Mouse (Mus musculus) kidney, postnatal 0 days (tissue): ENCODE measurements around the gene Lrch3. TPM values are rescaled to one million over a fixed set of nuclear protein-coding genes. Genes with fewer than 3 reads are reported as not detected.
"Not testable (repeated sequence)": the region's sequence is repeated elsewhere in the genome, so short reads cannot be mapped to it uniquely, and the experiment has no call there.

Experiments used
- ATAC-seq: fragments of 200-750 bp; cut with Nextera tagmentation; replicated peaks from 2 replicates; pipeline ENCODE4 v1.8.0; 2017; ENCODE audit warnings: low read depth, moderate number of reproducible peaks, moderate TSS enrichment, moderate library complexity; ENCODE audit not compliant: low FRiP score
- DNase-seq: peaks from one replicate; pipeline ENCODE4 v3.0.0-alpha.2; 2016; ENCODE audit warnings: low spot score
- H3K27ac ChIP-seq: fragments of 300-500 bp; sonication (generic); 2 replicates; pipeline ENCODE4 v1.5.1; 2014; ENCODE audit warnings: mild to moderate bottlenecking
- H3K27me3 ChIP-seq: fragments of 300-500 bp; sonication (generic); 2 replicates; pipeline ENCODE4 v1.6.1; 2014; ENCODE audit warnings: low read length, mixed read lengths; ENCODE audit not compliant: insufficient read depth
- H3K36me3 ChIP-seq: fragments of 300-500 bp; sonication (generic); 2 replicates; pipeline ENCODE4 v1.6.1; 2014; ENCODE audit warnings: low read length, mixed read lengths; ENCODE audit not compliant: insufficient read depth
- H3K4me1 ChIP-seq: fragments of 300-500 bp; sonication (generic); replicated peaks from 2 replicates; pipeline ENCODE4 v1.6.1; 2014; ENCODE audit warnings: antibody characterized with exemption, low read length, mixed read lengths; ENCODE audit not compliant: insufficient read depth
- H3K4me2 ChIP-seq: fragments of 300-500 bp; sonication (generic); 2 replicates; pipeline ENCODE4 v1.6.1; 2014; ENCODE audit warnings: mild to moderate bottlenecking, low read length, moderate library complexity, mixed read lengths
- H3K4me3 ChIP-seq: fragments of 300-500 bp; sonication (generic); replicated peaks from 2 replicates; pipeline ENCODE4 v1.5.1; 2014; ENCODE audit warnings: low read depth, low read length
- H3K9ac ChIP-seq: fragments of 300-500 bp; sonication (generic); 2 replicates; pipeline ENCODE4 v1.6.1; 2014; ENCODE audit warnings: low read depth, low read length
- H3K9me3 ChIP-seq: fragments of 300-500 bp; sonication (generic); replicated peaks from 2 replicates; pipeline ENCODE4 v1.6.1; 2016; ENCODE audit warnings: low read length, inconsistent platforms, mixed read lengths
- CTCF ChIP-seq: IDR thresholded peaks from 2 replicates; pipeline ENCODE4 v1.5.1; 2016; ENCODE audit warnings: antibody characterized with exemption, low read depth, mild to moderate bottlenecking, moderate library complexity
- WGBS: fragments of 180-500 bp; shearing (Covaris S2); extraction: QIAGEN DNeasy Blood & Tissue Kit; methylation state at CpG from one replicate; pipeline ENCODE4 v1.1.7; 2014; 5-methylcytosine and 5-hydroxymethylcytosine counted together
- polyA plus RNA-seq: library from polyadenylated mRNA; unstranded; fragments of >200 nt; fragmentation: Nextera tagmentation; extraction: Ambion mirVana; gene quantifications from 2 replicates; pipeline ENCODE4 v1.2.1, GENCODE M21; 2015

Gene Lrch3
- polyA plus RNA-seq, 1 experiment from 2014 or later, result 14.1 TPM

DNA sequence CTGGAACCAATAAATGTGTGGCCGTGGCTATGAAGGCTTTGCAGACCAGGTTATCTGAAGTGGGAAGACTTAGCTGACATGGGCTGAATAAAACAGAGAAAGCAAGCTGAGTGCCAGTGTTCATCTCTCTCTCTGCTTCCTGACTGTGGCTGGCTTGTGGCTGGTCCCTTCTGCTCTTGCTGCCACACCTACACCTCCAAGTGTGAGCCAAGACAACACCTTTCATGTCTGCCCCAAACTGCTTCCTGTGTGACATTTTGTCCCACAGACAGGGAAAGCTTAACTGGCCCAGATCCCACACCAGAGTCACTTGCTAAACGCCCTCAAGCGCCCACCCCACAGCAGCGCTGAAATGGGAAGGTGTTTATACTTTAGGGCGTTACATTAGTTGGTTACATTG, 139.2 kb downstream of the Lrch3 start:
- no peaks in the 10 kb centered on the region; the same call in 1 of the 2 replicates for H3K4me1 ChIP-seq
- no peaks in the 10 kb centered on the region for H3K9me3 ChIP-seq
- H3K4me2 ChIP-seq, result no peak overlapping the region
- WGBS, result 79% methylated on average over 5 of the region's 5 CpGs
- H3K27ac ChIP-seq, result no peak overlapping the region
- peaks cover 2% of the 10 kb centered on the region; the same call in 1 of the 2 replicates for H3K36me3 ChIP-seq
- DNase-seq (no peak), ATAC-seq (no peak)
- no peak overlapping the region for H3K9ac ChIP-seq
- no peaks in the 10 kb centered on the region for H3K27me3 ChIP-seq
- H3K4me3 ChIP-seq, result no peak overlapping the region
- no peak for TF ChIP-seq CTCF

DNA sequence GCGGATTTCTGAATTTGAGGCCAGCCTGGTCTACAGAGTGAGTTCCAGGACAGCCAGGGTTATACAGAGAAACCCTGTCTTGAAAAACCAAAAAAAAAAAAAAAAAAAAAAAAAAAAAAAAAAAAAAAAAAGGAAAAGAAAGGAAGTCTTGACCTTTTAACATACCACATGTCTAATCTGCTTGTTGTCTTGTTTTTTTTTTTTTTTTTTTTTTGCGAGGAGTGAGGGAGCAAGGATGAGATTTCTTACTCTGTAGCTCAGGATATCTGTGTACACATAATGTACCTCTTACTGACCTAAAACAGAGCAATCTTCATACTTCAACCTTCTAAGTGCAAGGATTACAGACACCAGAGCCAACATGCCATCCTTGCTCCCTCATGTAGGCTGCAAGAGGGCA, 141.0 kb downstream of the Lrch3 start:
- not testable (repeated sequence) for H3K4me3 ChIP-seq, ATAC-seq, DNase-seq, H3K4me1 ChIP-seq, H3K9me3 ChIP-seq, H3K27ac ChIP-seq, H3K4me2 ChIP-seq, H3K27me3 ChIP-seq, H3K9ac ChIP-seq
- 75% methylated on average over 2 of the region's 2 CpGs for WGBS
- H3K36me3 ChIP-seq, result peaks cover 19% of the 10 kb centered on the region

DNA sequence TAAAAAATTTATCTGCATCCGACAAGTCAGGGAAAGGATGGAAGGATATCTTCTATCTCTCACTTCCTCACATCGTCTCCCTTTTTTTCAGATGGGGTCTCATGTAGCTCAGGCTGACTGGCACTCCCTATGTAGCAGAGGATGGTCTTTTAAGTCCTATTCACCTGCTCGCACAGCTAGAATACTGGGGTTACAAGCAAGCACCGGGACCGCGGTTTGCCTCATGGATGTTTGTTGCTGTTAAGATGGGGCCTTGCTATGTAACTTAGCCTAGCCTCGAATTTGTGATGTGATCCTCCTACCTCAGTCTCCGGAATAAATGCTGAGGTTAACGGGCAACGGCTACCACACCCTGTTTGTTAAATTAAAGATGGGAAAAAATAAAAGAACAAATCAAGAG, 141.8 kb downstream of the Lrch3 start:
- TF ChIP-seq CTCF, result no peak
- DNase-seq, result no peak
- Histone ChIP-seq H3K4me2 (peak overlapping the region; percentile 50), H3K9me3 (no peaks in the 10 kb centered on the region), H3K9ac (0 out of 2 replicates have a peak overlapping the region, but pooled peaks have one; percentile 25), H3K4me3 (peak overlapping the region; percentile 75; the same call in 1 of the 2 replicates), H3K27me3 (no peaks in the 10 kb centered on the region), H3K36me3 (peaks cover 24% of the 10 kb centered on the region), H3K27ac (no peak overlapping the region), H3K4me1 (no peaks in the 10 kb centered on the region; the same call in none of the 2 replicates)
- peak; percentile 16; the same call in 1 of the 2 replicates for ATAC-seq
- 17% methylated on average over 10 of the region's 10 CpGs for WGBS

DNA sequence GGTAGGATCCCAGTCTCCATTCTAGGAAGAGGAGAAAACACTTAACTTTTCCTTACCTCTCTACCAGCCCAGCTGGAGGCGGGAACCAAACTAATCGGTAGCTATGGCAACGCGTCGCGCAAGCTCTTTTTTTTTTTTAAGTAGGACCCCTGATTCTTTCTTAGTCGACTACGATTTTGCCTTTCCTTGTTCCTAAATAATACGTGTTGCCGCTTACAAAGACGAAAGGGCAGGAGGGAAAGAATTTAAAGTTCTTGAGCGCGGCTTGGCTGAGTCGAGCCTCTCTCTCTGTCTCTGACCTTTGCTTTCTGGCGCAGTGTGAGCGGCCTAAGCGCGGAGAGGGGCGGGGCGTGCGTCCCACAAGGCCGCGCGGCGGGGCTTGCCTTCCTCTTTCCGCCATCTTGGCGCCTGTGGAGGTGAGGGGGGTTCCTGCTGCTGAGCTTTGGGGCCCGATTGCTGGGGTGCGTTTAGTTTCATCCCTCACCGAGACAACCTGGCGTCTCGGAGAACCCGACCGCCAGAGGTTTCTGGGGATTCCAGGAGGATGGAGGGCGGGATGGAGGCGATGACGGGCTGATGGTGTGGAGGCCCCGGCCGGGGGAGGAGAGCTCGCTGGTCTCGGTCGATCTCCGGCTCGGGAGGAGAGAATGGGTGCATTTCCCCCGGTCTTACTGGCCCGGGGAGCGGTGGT, 142.3 kb downstream of the Lrch3 start, which contains the start of the genes Iqcg and Rpl35a:
Iqcg (minus strand) TSS at position 124 of the 691 bp plus-strand sequence.
Rpl35a (plus strand) TSS at position 359 of the 691 bp plus-strand sequence.
- Histone ChIP-seq H3K4me1 (no peaks in the 10 kb centered on the region; the same call in none of the 2 replicates), H3K4me3 (peak within 1 kb of the TSS; percentile 75), H3K9me3 (no peaks in the 10 kb centered on the region), H3K27me3 (no peaks in the 10 kb centered on the region), H3K9ac (peak within 1 kb of the TSS; percentile 83), H3K27ac (peak within 1 kb of the TSS; percentile 77), H3K4me2 (peak within 1 kb of the TSS; percentile 65), H3K36me3 (peaks cover 24% of the 10 kb centered on the region)
- ATAC-seq (peak; percentile 85), DNase-seq (peak; percentile 97)
- TF ChIP-seq CTCF, result no peak
- 1% methylated on average over 47 of the region's 47 CpGs for WGBS

DNA sequence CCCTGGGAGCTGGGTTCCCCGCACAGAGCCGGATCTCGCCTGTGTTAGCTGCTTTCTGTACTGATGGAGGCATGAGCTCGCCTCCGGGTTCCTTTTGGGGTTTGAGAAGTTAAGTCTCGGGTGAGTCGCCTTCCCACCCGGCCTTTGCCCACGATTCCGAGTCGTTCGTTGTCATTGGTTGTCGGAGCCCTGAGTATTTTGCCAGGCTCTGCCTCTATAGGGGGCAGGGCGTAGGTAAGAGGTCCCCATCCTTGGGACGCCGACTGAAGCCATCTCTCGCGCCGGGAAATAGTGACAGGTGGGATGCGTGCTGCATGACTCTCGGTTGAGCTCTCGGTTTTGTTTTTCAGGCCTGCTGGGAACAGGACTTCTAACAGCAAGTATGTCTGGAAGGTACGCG, 142.9 kb downstream of the Lrch3 start:
- Histone ChIP-seq H3K9me3 (no peaks in the 10 kb centered on the region), H3K4me3 (peak overlapping the region; percentile 75), H3K36me3 (peaks cover 24% of the 10 kb centered on the region), H3K27ac (peak overlapping the region; percentile 77), H3K27me3 (no peaks in the 10 kb centered on the region), H3K9ac (peak overlapping the region; percentile 83), H3K4me1 (no peaks in the 10 kb centered on the region; the same call in none of the 2 replicates), H3K4me2 (peak overlapping the region; percentile 65)
- ATAC-seq (peak; percentile 35; the same call in 1 of the 2 replicates), DNase-seq (peak; percentile 55)
- under 1% methylated on average over 24 of the region's 24 CpGs for WGBS
- no peak for TF ChIP-seq CTCF

DNA sequence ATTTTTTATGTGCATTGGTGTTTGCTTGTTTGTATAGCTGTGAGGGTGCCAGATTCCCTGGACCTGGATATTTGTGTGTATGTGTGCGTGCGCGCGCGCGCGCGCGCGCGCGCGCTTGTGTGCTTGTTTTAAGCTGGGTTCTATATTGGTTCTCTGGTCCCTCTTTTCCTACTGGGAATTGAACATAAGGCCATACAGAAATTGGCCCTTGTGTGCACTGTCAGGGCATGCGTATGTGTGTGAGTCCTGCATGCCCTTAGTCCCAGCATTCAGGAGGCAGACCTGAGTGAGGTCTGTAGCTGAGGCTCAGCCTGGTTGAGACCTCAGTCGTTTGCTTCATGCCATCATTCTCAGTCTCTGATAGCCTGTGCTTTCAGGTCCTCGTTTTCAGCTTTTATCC, 144.1 kb downstream of the Lrch3 start:
- H3K27me3 ChIP-seq, result no peaks in the 10 kb centered on the region
- peaks cover 24% of the 10 kb centered on the region for H3K36me3 ChIP-seq
- peaks cover under 1% of the 10 kb centered on the region for H3K4me1 ChIP-seq
- H3K9me3 ChIP-seq, result no peaks in the 10 kb centered on the region
- H3K4me2 ChIP-seq, result peak overlapping the region; percentile 65
- DNase-seq (no peak), ATAC-seq (no peak)
- 92% methylated on average over 16 of the region's 16 CpGs for WGBS
- no peak for TF ChIP-seq CTCF
- H3K9ac ChIP-seq, result peak overlapping the region; percentile 44; the same call in 1 of the 2 replicates
- peak overlapping the region; percentile 75; the same call in 1 of the 2 replicates for H3K4me3 ChIP-seq
- no peak overlapping the region for H3K27ac ChIP-seq

DNA sequence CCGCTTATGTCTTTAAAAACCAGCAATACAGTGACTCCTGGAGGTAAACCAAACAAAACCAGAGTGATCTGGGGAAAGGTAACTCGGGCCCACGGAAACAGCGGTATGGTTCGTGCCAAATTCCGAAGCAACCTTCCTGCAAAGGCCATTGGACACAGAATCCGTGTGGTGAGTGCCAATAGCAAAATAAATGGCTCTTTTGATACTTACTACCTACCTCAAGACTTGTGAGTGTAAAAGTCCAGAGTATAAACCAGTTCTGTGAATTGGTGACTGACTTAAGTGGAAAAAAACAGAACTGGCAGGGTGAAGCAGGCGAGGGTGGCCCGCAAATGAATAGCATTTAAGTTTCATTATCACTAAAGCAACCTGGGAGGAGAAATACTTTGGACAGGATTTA, 144.8 kb downstream of the Lrch3 start:
- ATAC-seq, H3K4me3 ChIP-seq, H3K27ac ChIP-seq, H3K4me1 ChIP-seq, H3K4me2 ChIP-seq, H3K9me3 ChIP-seq, H3K27me3 ChIP-seq, DNase-seq: not testable (repeated sequence)
- Histone ChIP-seq H3K36me3 (peaks cover 24% of the 10 kb centered on the region), H3K9ac (0 out of 2 replicates have a peak overlapping the region, but pooled peaks have one; percentile 44)
- 81% methylated on average over 9 of the region's 9 CpGs for WGBS
